8 mouse cellular contexts compared by ENCODE assay signal in the genomic region with DNA sequence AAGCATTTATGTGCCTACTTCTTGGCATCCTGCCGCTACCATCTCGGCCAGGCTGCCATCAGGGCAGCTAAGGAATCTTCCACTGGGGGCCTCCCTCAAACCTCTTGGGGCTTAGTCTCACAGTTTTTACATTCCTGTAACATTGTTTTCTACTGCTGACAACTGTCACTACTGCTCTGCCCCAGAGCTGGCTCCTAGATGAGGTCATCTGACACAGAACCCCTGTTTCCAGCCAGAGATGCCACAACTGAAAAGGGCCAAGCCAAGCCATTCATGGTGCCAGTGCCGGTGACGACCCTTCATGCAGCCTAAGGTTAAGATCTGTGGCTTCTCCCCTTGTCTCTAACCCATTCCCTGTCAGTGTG. TPM values are rescaled to one million over a fixed set of nuclear protein-coding genes. Genes with fewer than 3 reads are reported as not detected.
DNase-seq lines count a peak whose midpoint lies in the region; ATAC-seq and TF ChIP-seq lines count a peak whose summit lies in the region.

No protein-coding gene starts in this region.

- no peak for TF ChIP-seq EP300 in lung, postnatal 0 days (IDR thresholded peaks at IDR 0.05)

- H3K79me2 ChIP-seq in myocyte (ENCODE audit: control insufficient read depth, insufficient read depth) = peaks cover 10% of the 10 kb centered on the region

- no peak overlapping the region for H3K9ac ChIP-seq in lung, postnatal 0 days (replicated peaks; ENCODE audit: low read depth)
- no peak overlapping the region for H3K9ac ChIP-seq in hindbrain, embryonic 15.5 days

- TF ChIP-seq POLR2A in myocyte (IDR thresholded peaks at IDR 0.05; ENCODE audit: insufficient read length, low read depth) = no peak

- 43% methylated on average over 4 of the region's 4 CpGs for WGBS in lung, postnatal 0 days
- 77% methylated on average over 4 of the region's 4 CpGs for WGBS in hindbrain, embryonic 15.5 days

- ATAC-seq in lung, postnatal 0 days = no peak
- no peak for ATAC-seq in hindbrain, embryonic 15.5 days (ENCODE audit: low FRiP score, low read depth)
- no peak for ATAC-seq in CD4-positive, CD25-positive, alpha-beta regulatory T cell, adult 4 months

- no peak overlapping the region for H3K4me3 ChIP-seq in lung, postnatal 0 days (ENCODE audit: low read depth, low read length)
- no peak overlapping the region for H3K4me3 ChIP-seq in hindbrain, embryonic 15.5 days
- H3K4me3 ChIP-seq in myocyte = no peak overlapping the region

- peak overlapping the region; percentile 96 for H3K27ac ChIP-seq in lung, postnatal 0 days (ENCODE audit: low read length)
- peak overlapping the region; percentile 29; the same call in 1 of the 2 replicates for H3K27ac ChIP-seq in hindbrain, embryonic 15.5 days (replicated peaks)

- H3ac ChIP-seq in myocyte (ENCODE audit: control insufficient read depth, insufficient read length) = no peak overlapping the region

- peaks cover 42% of the 10 kb centered on the region for H3K4me1 ChIP-seq in lung, postnatal 0 days (ENCODE audit: insufficient read depth, low read depth, low read length)
- peaks cover 30% of the 10 kb centered on the region for H3K4me1 ChIP-seq in hindbrain, embryonic 15.5 days (replicated peaks)

- H3K27me3 ChIP-seq in lung, postnatal 0 days (replicated peaks; ENCODE audit: insufficient read depth, low read length) = no peaks in the 10 kb centered on the region
- no peaks in the 10 kb centered on the region for H3K27me3 ChIP-seq in hindbrain, embryonic 15.5 days
- no peaks in the 10 kb centered on the region for H3K27me3 ChIP-seq in myocyte (ENCODE audit: control insufficient read depth, insufficient read depth, insufficient read length)

- no peaks in the 10 kb centered on the region for H3K36me3 ChIP-seq in lung, postnatal 0 days (ENCODE audit: insufficient read depth, low read length)
- no peaks in the 10 kb centered on the region for H3K36me3 ChIP-seq in hindbrain, embryonic 15.5 days
- no peaks in the 10 kb centered on the region for H3K36me3 ChIP-seq in myocyte (ENCODE audit: control insufficient read depth, insufficient read depth)

- H3K4me2 ChIP-seq in lung, postnatal 0 days (replicated peaks; ENCODE audit: low read depth, low read length) = no peak overlapping the region; the same call in 1 of the 2 replicates
- H3K4me2 ChIP-seq in hindbrain, embryonic 15.5 days = no peak overlapping the region
- H3K4me2 ChIP-seq in myocyte (ENCODE audit: low read depth) = peak overlapping the region; percentile 1

- no peaks in the 10 kb centered on the region for H3K9me3 ChIP-seq in lung, postnatal 0 days (ENCODE audit: low read length)
- no peaks in the 10 kb centered on the region for H3K9me3 ChIP-seq in hindbrain, embryonic 15.5 days

- DNase-seq in heart, adult 11 months = peak; percentile 92
- DNase-seq in heart, postnatal 10 days = no peak
- no peak for DNase-seq in lung, postnatal 0 days (ENCODE audit: low spot score)
- DNase-seq in lung, adult 18-20 months = no peak
- no peak for DNase-seq in embryo, embryonic 10.5 days (ENCODE audit: low spot score)

- intact Hi-C loops in heart, postnatal 10 days (cut with DNase I) = no loop called here

- no peak for TF ChIP-seq CTCF in lung, postnatal 0 days (IDR thresholded peaks at IDR 0.05)

TF ChIP-seq in myocyte, 11 proteins besides CTCF, POLR2A, EP300 and RAD21:
- TF ChIP-seq SRF (IDR thresholded peaks at IDR 0.05; ENCODE audit: control insufficient read depth, insufficient read length, low read depth) (no peak), USF1 (IDR thresholded peaks at IDR 0.05; ENCODE audit: low read depth) (no peak), POLR2AphosphoS2 (IDR thresholded peaks at IDR 0.05; ENCODE audit: insufficient read length, low read depth) (no peak), MYOG (IDR thresholded peaks at IDR 0.05; ENCODE audit: control insufficient read depth in 1 of 3, insufficient read depth in 1 of 3, insufficient read length in 2 of 3, low read depth in 2 of 3) (peak in 1 of 3 experiments; percentile 39)

RNA-seq across cellular contexts. Expression of gene Pla2g6, which starts 4.4 kb away (rescaled TPM):
- total RNA-seq in heart, postnatal 10 days (2021) = 10 to 100 TPM in 1 of 2 experiments, 1 to 10 TPM in 1; 9.1 to 11.1 TPM
- 11.8 and 13.7 TPM in 2 replicates for polyA plus RNA-seq in lung, postnatal 0 days (2015; fragmentation: Nextera tagmentation; extraction: Ambion mirVana)
- polyA plus RNA-seq in hindbrain, embryonic 15.5 days (2015; fragmentation: Nextera tagmentation; extraction: Ambion mirVana) = 27.1 and 32.5 TPM in 2 replicates
- polyA plus RNA-seq in myocyte (2012; fragmentation: generic; extraction: Trizol) = 36.3 TPM
- 10 to 100 TPM; 12.1 to 19.9 TPM for polyA plus RNA-seq in CD4-positive, CD25-positive, alpha-beta regulatory T cell, adult 4 months (2017; shearing (Covaris generic))

RNA-seq across cellular contexts. Expression of gene Maff, which starts 22.6 kb away (rescaled TPM):
- 1 to 10 TPM; 4.8 to 6.0 TPM for total RNA-seq in heart, postnatal 10 days (2021)
- polyA plus RNA-seq in lung, postnatal 0 days (2015; fragmentation: Nextera tagmentation; extraction: Ambion mirVana) = 10.6 and 10.8 TPM in 2 replicates
- polyA plus RNA-seq in hindbrain, embryonic 15.5 days (2015; fragmentation: Nextera tagmentation; extraction: Ambion mirVana) = 1.00 and 1.0 TPM in 2 replicates
- polyA plus RNA-seq in myocyte (2012; fragmentation: generic; extraction: Trizol) = 15.6 TPM
- polyA plus RNA-seq in CD4-positive, CD25-positive, alpha-beta regulatory T cell, adult 4 months (2017; shearing (Covaris generic)) = 1 to 10 TPM; 1.3 to 1.9 TPM

RNA-seq across cellular contexts. Expression of gene Baiap2l2, which starts 38.4 kb away (rescaled TPM):
- under 1 TPM in 1 of 2 experiments, not detected in 1; 0.62 TPM for total RNA-seq in heart, postnatal 10 days (2021)
- polyA plus RNA-seq in lung, postnatal 0 days (2015; fragmentation: Nextera tagmentation; extraction: Ambion mirVana) = 1.4 and 2.7 TPM in 2 replicates
- polyA plus RNA-seq in hindbrain, embryonic 15.5 days (2015; fragmentation: Nextera tagmentation; extraction: Ambion mirVana) = 3.7 and 4.0 TPM in 2 replicates
- 1.7 TPM for polyA plus RNA-seq in myocyte (2012; fragmentation: generic; extraction: Trizol)
- polyA plus RNA-seq in CD4-positive, CD25-positive, alpha-beta regulatory T cell, adult 4 months (2017; shearing (Covaris generic)) = not detected
